Mouse (Mus musculus) bone marrow, adult 2 months (tissue): ENCODE measurements around the gene Lims1. TPM values are rescaled to one million over a fixed set of nuclear protein-coding genes. Genes with fewer than 3 reads are reported as not detected.
"Not testable (repeated sequence)": the region's sequence is repeated elsewhere in the genome, so short reads cannot be mapped to it uniquely, and the experiment has no call there.

ENCODE experiments used
- H3K27ac ChIP-seq: fragments of 200-500 bp; 2 replicates; pipeline ENCODE4 v1.5.1; 2012; ENCODE audit warnings: low read depth, mild to moderate bottlenecking, control low read depth, inconsistent platforms, low read length; ENCODE audit not compliant: control insufficient read depth, poor library complexity, insufficient read depth
- H3K4me1 ChIP-seq: fragments of 200-500 bp; 2 replicates; pipeline ENCODE4 v1.6.1; 2011; ENCODE audit warnings: low read length; ENCODE audit not compliant: control insufficient read depth, insufficient read depth
- H3K4me3 ChIP-seq: fragments of 200-500 bp; replicated peaks from 2 replicates; pipeline ENCODE3; 2011; ENCODE audit warnings: mild to moderate bottlenecking, low read depth, low read length, control low read depth; ENCODE audit not compliant: control insufficient read depth
- CTCF ChIP-seq: fragments of 200-500 bp; IDR thresholded peaks from 2 replicates; pipeline ENCODE4 v1.5.1; 2011; ENCODE audit warnings: low read length, control low read depth; ENCODE audit not compliant: control insufficient read depth, insufficient read depth
- POLR2A ChIP-seq: fragments of 200-500 bp; IDR thresholded peaks from 2 replicates; pipeline ENCODE4 v1.6.1; 2011; ENCODE audit warnings: low read depth, mild to moderate bottlenecking, control low read depth, low read length, borderline replicate concordance; ENCODE audit not compliant: control insufficient read depth
- WGBS: fragments of 180-500 bp; shearing (Covaris S2); methylation state at CpG from one replicate; pipeline ENCODE4 v1.1.7; 2018; 5-methylcytosine and 5-hydroxymethylcytosine counted together
- polyA plus RNA-seq: library from polyadenylated mRNA; stranded (reverse); fragments of >200 nt; gene quantifications from 2 replicates; pipeline ENCODE4 v1.2.4, GENCODE M21; 2011; ENCODE audit warnings: low replicate concordance; ENCODE audit not compliant: missing spikeins, insufficient read depth, insufficient read length

Gene Lims1
- polyA plus RNA-seq, 1 experiment, result 44.1 TPM

- Histone ChIP-seq H3K27ac (no peak overlapping the region), H3K4me3 (no peak overlapping the region), H3K4me1 (no peaks in the 10 kb centered on the region)
- 97% methylated on average over 5 of the region's 5 CpGs for WGBS
- no peak for TF ChIP-seq CTCF
- TF ChIP-seq POLR2A, result no peak
Measured at GRCm38 (mm10) chr10:58312887-58313286, 10.4 kb upstream of the Lims1 start.

GRCm38 (mm10) chr10:58320881-58321280, 2.4 kb upstream of the Lims1 start:
- Histone ChIP-seq H3K27ac (no peak overlapping the region), H3K4me3 (no peak overlapping the region), H3K4me1 (no peaks in the 10 kb centered on the region; the same call in 1 of the 2 replicates)
- no peak for TF ChIP-seq POLR2A
- TF ChIP-seq CTCF, result no peak
- WGBS, result 88% methylated on average over 3 of the region's 3 CpGs

- peak overlapping the region; percentile 65 for H3K4me3 ChIP-seq
- TF ChIP-seq CTCF (no peak), POLR2A (no peak)
- no peaks in the 10 kb centered on the region; the same call in 1 of the 2 replicates for H3K4me1 ChIP-seq
- peak overlapping the region; percentile 54 for H3K27ac ChIP-seq
- whole genome bisulfite sequencing, result 26% methylated on average over 6 of the region's 6 CpGs
Measured at GRCm38 (mm10) chr10:58322361-58323027, 772 bp upstream of the Lims1 start.

GRCm38 (mm10) chr10:58326271-58326670, 3.0 kb downstream of the Lims1 start:
- Histone ChIP-seq H3K4me1 (no peaks in the 10 kb centered on the region; the same call in 1 of the 2 replicates), H3K4me3 (no peak overlapping the region), H3K27ac (no peak overlapping the region)
- TF ChIP-seq POLR2A (no peak), CTCF (no peak)
- 71% methylated on average over 3 of the region's 3 CpGs for WGBS

GRCm38 (mm10) chr10:58327836-58328235, 4.6 kb downstream of the Lims1 start:
- H3K4me1 ChIP-seq, result not testable (repeated sequence)

GRCm38 (mm10) chr10:58328517-58329108, 5.3 kb downstream of the Lims1 start:
- 79% methylated on average over 8 of the region's 8 CpGs for WGBS
- H3K27ac ChIP-seq, result no peak overlapping the region
- TF ChIP-seq CTCF (no peak), POLR2A (no peak)
- no peak overlapping the region for H3K4me3 ChIP-seq
- H3K4me1 ChIP-seq, result no peaks in the 10 kb centered on the region; the same call in 1 of the 2 replicates

More at GRCm38 (mm10) chr10:58327836-58328235, 4.6 kb downstream of the Lims1 start:
- not testable (repeated sequence) for H3K4me3 ChIP-seq, H3K27ac ChIP-seq
- 87% methylated on average over 6 of the region's 6 CpGs for WGBS

- no peak overlapping the region for H3K27ac ChIP-seq
Measured at GRCm38 (mm10) chr10:58330635-58331034, 7.4 kb downstream of the Lims1 start.

GRCm38 (mm10) chr10:58331741-58332140, 8.5 kb downstream of the Lims1 start:
- Histone ChIP-seq H3K4me1 (no peaks in the 10 kb centered on the region; the same call in 1 of the 2 replicates), H3K4me3 (no peak overlapping the region), H3K27ac (no peak overlapping the region)
- TF ChIP-seq POLR2A (no peak), CTCF (no peak)

More at GRCm38 (mm10) chr10:58330635-58331034, 7.4 kb downstream of the Lims1 start:
- Histone ChIP-seq H3K4me3 (no peak overlapping the region), H3K4me1 (no peaks in the 10 kb centered on the region; the same call in 1 of the 2 replicates)
- TF ChIP-seq CTCF, result no peak
